Mouse (Mus musculus) kidney, adult 2 months (tissue): Measurements from ENCODE around the gene Grhpr.

Experiments
- CTCF ChIP-seq: fragments of 200-500 bp; conservative IDR thresholded peaks from 2 replicates; pipeline ENCODE4 v1.5.1; 2011; ENCODE audit warnings: low read depth, mild to moderate bottlenecking, control low read depth, low read length, moderate library complexity, mixed read lengths; ENCODE audit not compliant: insufficient read depth, insufficient read length
- POLR2A ChIP-seq: fragments of 200-500 bp; IDR thresholded peaks from one replicate; pipeline ENCODE4 v1.6.1; 2011; ENCODE audit warnings: low read depth, low read length, control low read depth

DNA sequence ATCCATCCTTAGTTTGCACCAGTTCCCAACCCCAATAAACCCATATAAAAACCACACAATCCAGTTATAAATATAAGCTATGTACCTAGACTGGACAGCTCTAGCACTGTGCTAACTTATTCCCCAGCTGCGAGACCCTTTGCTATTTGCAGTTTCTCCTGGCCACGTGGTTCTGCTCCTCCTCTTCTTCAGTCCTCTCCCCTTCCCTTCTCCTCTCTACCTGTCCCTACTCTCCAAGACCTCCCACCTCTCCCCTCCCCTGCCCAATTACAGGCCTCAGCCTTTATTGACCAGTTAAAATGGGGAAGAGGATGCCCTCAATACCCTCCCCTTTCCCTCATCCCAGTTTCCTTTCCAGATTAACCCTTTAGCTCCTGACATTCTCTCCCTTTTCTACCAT lies 32.3 kb downstream of the Grhpr start:
- TF ChIP-seq CTCF (no peak), POLR2A (no peak)
